Mouse (Mus musculus) fat pad, adult 2 months (tissue): ENCODE measurements around the gene C87977.
"Not testable (repeated sequence)": the region's sequence is repeated elsewhere in the genome, so short reads cannot be mapped to it uniquely, and the experiment has no call there.

Source experiments
- DNase-seq: peaks from one replicate; pipeline ENCODE4 v3.0.0-alpha.2; 2011; ENCODE audit warnings: low read depth, low spot score; ENCODE audit errors: extremely low read depth

Gene C87977

GRCm38 (mm10) chr4:144213218-144213617, at the start of gene C87977:
Gene C87977, minus strand, starts transcription at chr4:144213318.
- DNase-seq, result not testable (repeated sequence)

- not testable (repeated sequence) for DNase-seq
Measured at GRCm38 (mm10) chr4:144254768-144255167, 41.6 kb upstream of the C87977 start.

GRCm38 (mm10) chr4:144190419-144190818, 22.7 kb downstream of the C87977 start, which contains the start of gene Oog2:
Gene Oog2, plus strand, starts transcription at chr4:144190719.
- DNase-seq, result no peak

GRCm38 (mm10) chr4:144162563-144162962, 50.6 kb downstream of the C87977 start, which contains the start of gene Oog3:
Gene Oog3, minus strand, starts transcription at chr4:144162663.
- no peak for DNase-seq
